Mouse (Mus musculus): Measurements from ENCODE around the gene Apool. TPM values are rescaled to one million over a fixed set of nuclear protein-coding genes. Genes with fewer than 3 reads are reported as not detected.

Gene Apool
- total RNA-seq (2021), result 10 to 100 TPM; 43.9 to 50.5 TPM
- long read RNA-seq, experiment 1, transcript Apool-201 (9 exons, 1,359 nt), result major isoform, 34 of 38 reads
- long read RNA-seq, experiment 1, partial matches to known transcripts, result 3 of 38 reads
- long read RNA-seq, experiment 1, other reads (novel, unspliced or antisense), result 1 of 38 reads
- long read RNA-seq, experiment 2, transcript Apool-201 (9 exons, 1,359 nt), result major isoform, 11 of 17 reads
- long read RNA-seq, experiment 2, partial matches to known transcripts, result 2 of 17 reads
- long read RNA-seq, experiment 2, other reads (novel, unspliced or antisense), result 4 of 17 reads

- DNase-seq, result peak; percentile 87 to 88
Observed at GRCm38 (mm10) chrX:112310804-112311530, at the start of gene Apool. TSS of gene Apool (plus strand) at chrX:112311334.

GRCm38 (mm10) chrX:112273550-112273949 lies 37.6 kb upstream of the Apool start:
- DNase-seq, result no peak

DNA sequence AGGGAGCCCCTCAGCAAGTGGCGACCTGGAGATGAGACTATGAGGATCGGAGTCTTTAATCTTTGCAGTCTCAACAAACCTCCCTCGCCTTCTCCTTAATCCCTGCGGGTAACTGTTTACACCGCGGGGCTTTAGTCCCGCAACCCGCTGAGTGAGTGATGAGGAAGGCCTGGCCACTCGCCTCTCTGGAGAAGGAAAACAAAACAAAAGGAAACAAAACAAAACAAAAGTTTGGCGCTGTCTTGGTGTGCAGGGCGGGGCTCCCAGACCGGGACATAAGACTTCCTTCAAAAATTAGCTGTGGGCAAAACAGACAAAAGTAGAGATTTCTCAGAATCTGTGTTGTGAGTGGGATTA lies 375 bp downstream of the Apool start:
- DNase-seq, result peak; percentile 7 to 13

DNA sequence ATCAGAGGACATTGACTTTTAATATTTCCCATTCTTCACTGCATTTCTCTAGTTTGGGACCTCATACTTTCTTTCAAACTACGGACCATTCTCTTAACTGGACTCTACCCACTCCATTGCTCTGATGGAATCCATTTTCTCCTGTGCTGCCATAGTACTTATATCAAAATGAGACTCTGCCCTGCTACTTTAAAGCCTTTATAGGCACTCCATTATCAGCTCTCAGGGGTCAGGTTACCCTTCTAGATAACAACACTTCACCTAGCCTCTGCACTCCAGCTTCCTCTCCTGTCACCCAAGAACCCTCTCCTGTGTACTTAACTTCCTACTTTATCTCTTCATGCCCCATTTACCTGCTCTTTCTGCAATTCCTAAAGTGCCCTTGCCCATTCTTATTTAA lies 960 bp downstream of the Apool start:
- DNase-seq, result no peak

GRCm38 (mm10) chrX:112320273-112320672 lies 9.1 kb downstream of the Apool start:
- no peak for DNase-seq

- DNase-seq, result peak; percentile 7 to 41
Observed at GRCm38 (mm10) chrX:112339486-112339885, 28.4 kb downstream of the Apool start.

DNA sequence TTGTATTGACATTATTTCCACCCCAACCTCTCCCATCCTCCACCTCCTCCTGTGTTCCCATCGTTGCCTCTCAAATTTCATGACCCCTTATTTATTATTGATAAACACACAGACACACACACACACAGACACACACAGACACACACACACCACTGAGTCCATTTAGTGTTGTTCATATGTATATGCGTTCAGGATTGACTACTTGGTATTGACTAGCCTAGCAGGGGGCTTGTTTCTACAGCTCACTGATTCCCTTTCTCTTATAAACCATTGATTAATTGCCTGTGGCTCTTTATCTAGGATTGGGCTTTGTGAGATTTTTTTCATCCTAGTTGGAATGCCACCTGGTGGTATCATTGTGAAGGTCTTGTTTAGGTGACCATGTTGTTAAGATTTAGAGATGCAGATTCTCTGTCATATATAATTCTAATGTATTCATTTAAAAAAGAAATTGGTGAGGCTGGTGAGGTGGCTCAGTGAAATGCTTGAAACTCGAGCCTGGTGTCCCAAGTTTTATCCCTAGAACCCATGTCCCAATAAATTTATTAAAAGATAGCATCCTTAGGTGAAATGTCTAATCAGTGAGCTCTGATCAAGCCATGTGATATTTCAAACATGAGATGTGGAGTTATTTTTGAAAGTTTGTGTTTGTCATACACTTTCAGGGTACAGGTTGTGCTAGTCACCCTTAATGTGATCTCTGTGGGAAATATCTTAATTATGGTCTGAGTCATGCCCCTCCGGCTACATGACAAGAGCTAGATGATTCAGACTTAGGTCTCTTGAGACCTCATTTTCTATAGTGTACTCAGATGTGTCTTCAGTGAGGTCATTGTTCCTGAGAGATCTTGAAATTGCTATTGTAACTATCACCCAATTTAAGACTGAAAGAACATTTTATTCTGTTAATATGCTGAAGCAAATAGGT lies 36.6 kb downstream of the Apool start:
- DNase-seq, result no peak

- DNase-seq, result no peak
Observed at GRCm38 (mm10) chrX:112348395-112348791, 37.3 kb downstream of the Apool start.

- peak in 1 of 2 experiments; percentile 13 for DNase-seq
Observed at GRCm38 (mm10) chrX:112368426-112368825, 57.3 kb downstream of the Apool start.

- DNase-seq, result peak in 1 of 2 experiments; percentile 5
Observed at GRCm38 (mm10) chrX:112370577-112371410, 59.7 kb downstream of the Apool start.

DNA sequence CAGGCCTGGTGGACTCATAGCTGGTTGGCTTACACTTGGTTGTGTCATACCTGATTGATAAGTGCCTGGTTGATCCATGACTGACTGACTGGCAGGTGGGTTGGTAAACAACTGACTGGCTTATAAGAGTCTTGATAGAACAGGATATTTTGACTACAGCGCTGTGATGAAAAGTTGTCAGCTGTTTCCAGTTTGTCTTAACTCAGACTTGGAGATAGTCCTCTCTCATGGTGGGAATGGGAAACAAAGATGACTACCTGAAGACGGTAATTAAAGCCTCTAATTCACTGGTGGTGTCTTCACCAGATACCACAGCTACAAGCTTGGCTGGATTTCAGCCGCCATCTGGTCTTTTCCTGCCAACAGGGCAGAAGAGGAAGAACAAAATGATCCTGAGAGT lies 95.5 kb downstream of the Apool start, which contains the start of gene Satl1:
TSS of gene Satl1 (minus strand) at position 101 of the 400 bp plus-strand sequence.
- no peak for DNase-seq

GRCm38 (mm10) chrX:112412309-112412708 lies 101.2 kb downstream of the Apool start:
- no peak for DNase-seq

Other genes with a start within 250 kb of the Apool start
- 1 to 10 TPM; 1.4 to 2.5 TPM for gene 4933403O08Rik, start 72.3 kb upstream of the Apool start, total RNA-seq (2021)
- not detected for gene Satl1, start 95.4 kb downstream of the Apool start, total RNA-seq (2021)
- not detected for gene 2010106E10Rik, start 183.9 kb downstream of the Apool start, total RNA-seq (2021)

Measured in adrenal gland, postnatal 36 days (tissue).